ENCODE assay signal across 20 mouse cellular contexts in genomic region chr7:82147151-82147550, GRCm38 (mm10). TPM values are rescaled to one million over a fixed set of nuclear protein-coding genes. Genes with fewer than 3 reads are reported as not detected.
DNase-seq lines count a peak whose midpoint lies in the region; ATAC-seq and TF ChIP-seq lines count a peak whose summit lies in the region.
"Had no signal": no experiment of that assay in that cellular context is flagged by ENCODE, and none has a peak within 500 bp of the region (broad histone marks: within the 10 kb centered on the region; RNA-seq: fewer than 3 reads in every experiment).

No protein-coding gene starts in this region.

- no peaks in the 10 kb centered on the region for H3K9me3 ChIP-seq in heart, embryonic 10.5 days
- H3K9me3 ChIP-seq in heart, embryonic 11.5 days (replicated peaks; ENCODE audit: control insufficient read depth, low read length): no peaks in the 10 kb centered on the region
- H3K9me3 ChIP-seq: G1E had no signal

- ATAC-seq in heart, embryonic 11.5 days (replicated peaks; ENCODE audit: insufficient number of reproducible peaks, low FRiP score, low TSS enrichment): no peak
- ATAC-seq: activated CD4-positive, CD25-positive, alpha-beta regulatory T cell, adult 4 months; CD4-positive, CD25-positive, alpha-beta regulatory T cell, adult 4 months; Patski had no signal

- no peak overlapping the region for H3K4me3 ChIP-seq in heart, adult 2 months
- H3K4me3 ChIP-seq in heart, embryonic 10.5 days: no peak overlapping the region
- H3K4me3 ChIP-seq in heart, embryonic 11.5 days (ENCODE audit: low read depth, low read length): no peak overlapping the region

- H3K27me3 ChIP-seq in heart, adult 2 months (ENCODE audit: control insufficient read depth, insufficient read depth, low read length): no peaks in the 10 kb centered on the region
- H3K27me3 ChIP-seq in heart, embryonic 10.5 days (ENCODE audit: insufficient read depth, poor library complexity, severe bottlenecking): no peaks in the 10 kb centered on the region
- no peaks in the 10 kb centered on the region for H3K27me3 ChIP-seq in heart, embryonic 11.5 days (ENCODE audit: control insufficient read depth, insufficient read depth, low read length)

- no peak for TF ChIP-seq CTCF in heart, adult 2 months (IDR thresholded peaks at IDR 0.05)

- no peak for TF ChIP-seq EP300 in heart, adult 2 months (IDR thresholded peaks at IDR 0.05; ENCODE audit: insufficient read depth, low read depth, low read length)

- no peak overlapping the region for H3K27ac ChIP-seq in heart, adult 2 months
- H3K27ac ChIP-seq in heart, embryonic 10.5 days: no peak overlapping the region
- H3K27ac ChIP-seq in heart, embryonic 11.5 days (ENCODE audit: low read depth, low read length): no peak overlapping the region

- TF ChIP-seq POLR2A in heart, adult 2 months (IDR thresholded peaks at IDR 0.05; ENCODE audit: insufficient read depth, low read depth, low read length): no peak

- H3K36me3 ChIP-seq in heart, adult 2 months (ENCODE audit: control insufficient read depth, insufficient read depth, low read length): no peaks in the 10 kb centered on the region
- H3K36me3 ChIP-seq in heart, embryonic 10.5 days: no peaks in the 10 kb centered on the region
- H3K36me3 ChIP-seq in heart, embryonic 11.5 days (ENCODE audit: control insufficient read depth, insufficient read depth, low read length): no peaks in the 10 kb centered on the region
- H3K36me3 ChIP-seq: G1E had no signal

- no peaks in the 10 kb centered on the region for H3K79me2 ChIP-seq in heart, adult 2 months (replicated peaks; ENCODE audit: control insufficient read depth, insufficient read depth, low read length)

- H3K4me2 ChIP-seq in heart, embryonic 11.5 days: no peak overlapping the region

- no peaks in the 10 kb centered on the region for H3K4me1 ChIP-seq in heart, adult 2 months (ENCODE audit: control insufficient read depth, insufficient read depth, low read length)
- no peaks in the 10 kb centered on the region for H3K4me1 ChIP-seq in heart, embryonic 10.5 days
- H3K4me1 ChIP-seq in heart, embryonic 11.5 days (ENCODE audit: control insufficient read depth, insufficient read depth, low read length): no peaks in the 10 kb centered on the region

- intact Hi-C loops in heart, adult 2 months (cut with DNase I): no loop called here

- no peak overlapping the region for H3K9ac ChIP-seq in heart, adult 2 months (ENCODE audit: low read depth, low read length)
- H3K9ac ChIP-seq in heart, embryonic 11.5 days (ENCODE audit: low read depth, low read length): no peak overlapping the region

- peak; percentile 67 for DNase-seq in heart, adult 11 months
- no peak for DNase-seq in heart, adult 2 months
- peak; percentile 74 for DNase-seq in heart, embryonic 10.5 days (ENCODE audit: low spot score)
- DNase-seq: adrenal gland, adult 2 months; adrenal gland, adult 8-10 months; adrenal gland, postnatal 10 days; adrenal gland, postnatal 14 days; adrenal gland, postnatal 25 days; adrenal gland, postnatal 36 days; B cell, adult 2 months; cerebellum, adult 11 months; cerebellum, adult 11-12 months; cerebellum, adult 18-20 months had no signal

- WGBS in heart, adult 2 months: 91% methylated on average over 5 of the region's 5 CpGs
- 89% methylated on average over 5 of the region's 5 CpGs for WGBS in heart, embryonic 10.5 days
- WGBS in heart, embryonic 11.5 days (ENCODE audit: insufficient replicate concordance): 83% methylated on average over 5 of the region's 5 CpGs

RNA-seq across cellular contexts. Expression of gene Sh3gl3, which starts 26.5 kb away (rescaled TPM):
- total RNA-seq in heart, adult 2 months (2021): under 1 TPM; 0.45 to 0.70 TPM
- polyA plus RNA-seq in heart, adult 2 months (2012; rRNA removed): 0.27 and 1.4 TPM in 2 replicates
- polyA plus RNA-seq in heart, embryonic 10.5 days (2016; fragmentation: Nextera tagmentation; extraction: Ambion mirVana): 4.0 and 8.5 TPM in 2 replicates
- polyA plus RNA-seq in heart, embryonic 11.5 days (2014; fragmentation: Nextera tagmentation; extraction: Ambion mirVana): 5.8 and 6.6 TPM in 2 replicates
- total RNA-seq: CH12.LX, MEL had no signal
- polyA plus RNA-seq: G1E had no signal

Comparison
In these comparisons a context has a peak if more than half of its experiments do, and no peak if none do; other contexts are left out.
1. DNase-seq: peak in heart, adult 11 months (single experiment) and heart, embryonic 10.5 days (single experiment); none in heart, adult 2 months (0 of 2).